Mouse (Mus musculus) left cerebral cortex, postnatal 14 days (tissue): Measurements from ENCODE around the gene Rexo1. TPM values are rescaled to one million over a fixed set of nuclear protein-coding genes. Genes with fewer than 3 reads are reported as not detected.
A peak's percentile ranks its signal among the peaks of the same experiment; 100 is the strongest.

ENCODE experiments used
- DNase-seq, 2 experiments: peaks; one replicate each; pipeline ENCODE4 v3.0.0; 2021 to 2022; ENCODE audit warnings: low spot score in 2 of 2, mixed read lengths in 1 of 2
- intact Hi-C: fragments of 180-260 bp; cut with DNase I; formaldehyde crosslinking; loops from one replicate; pipeline ENCODE4 v1.15.1; 2025
- total RNA-seq, 2 experiments: library from RNA; stranded (reverse); gene quantifications; 2 replicates each; pipeline ENCODE4 v1.2.3; 2021

The Rexo1 gene
- total RNA-seq, 2 experiments from 2014 or later: 44.5 to 46.3 TPM

DNA sequence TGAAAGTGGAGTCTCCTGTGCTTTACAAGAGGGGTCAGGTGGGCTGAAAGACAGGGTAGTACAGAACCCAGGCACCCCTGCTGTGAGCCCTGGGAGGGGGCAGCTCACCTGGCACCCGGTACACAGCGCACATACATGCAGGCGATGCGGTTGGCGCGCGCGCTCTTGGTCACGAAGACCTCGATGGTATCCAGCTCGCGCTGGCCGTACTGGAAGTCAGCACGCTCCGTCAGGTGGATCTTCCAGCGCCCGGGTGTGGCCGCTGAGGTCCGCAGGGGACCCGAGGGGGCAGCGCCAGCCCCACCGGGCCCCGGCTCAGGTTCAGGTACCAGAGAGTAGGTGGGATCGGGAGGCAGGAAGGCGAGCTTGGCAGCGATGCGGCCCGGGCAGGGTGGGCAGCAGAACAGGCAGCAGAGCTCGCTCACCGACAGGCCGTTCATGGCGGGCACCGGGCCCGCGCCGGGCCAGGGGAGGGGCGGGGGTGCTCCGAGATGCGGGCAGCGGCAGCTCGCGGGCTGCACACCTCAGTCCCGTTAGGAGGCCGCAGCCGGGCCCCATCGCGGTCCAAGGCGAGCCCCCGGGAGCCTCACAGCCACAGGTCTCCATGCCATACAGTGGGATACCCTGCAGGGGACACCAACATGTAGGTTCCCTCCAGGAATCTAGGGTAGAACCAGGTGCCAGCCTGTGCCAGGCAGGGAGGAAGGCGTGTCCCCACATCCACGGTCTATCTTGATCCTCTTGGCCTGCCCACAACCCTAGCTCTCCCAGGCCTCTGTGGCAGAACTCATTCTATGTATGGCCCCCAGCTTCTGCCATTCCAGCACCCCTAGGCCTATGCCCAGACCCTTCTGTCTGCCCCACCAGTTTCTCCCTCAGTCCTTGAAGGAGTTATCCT is 25.3 kb upstream of the Rexo1 start:
- intact Hi-C loops: no loop called here
- no peak for DNase-seq

- no peak for DNase-seq
- intact Hi-C loops: no loop called here
Observed at GRCm38 (mm10) chr10:80585581-80585980, 24.2 kb upstream of the Rexo1 start.

- intact Hi-C loops: no loop called here
- no peak for DNase-seq
Observed at GRCm38 (mm10) chr10:80584642-80585552, 23.5 kb upstream of the Rexo1 start.

DNA sequence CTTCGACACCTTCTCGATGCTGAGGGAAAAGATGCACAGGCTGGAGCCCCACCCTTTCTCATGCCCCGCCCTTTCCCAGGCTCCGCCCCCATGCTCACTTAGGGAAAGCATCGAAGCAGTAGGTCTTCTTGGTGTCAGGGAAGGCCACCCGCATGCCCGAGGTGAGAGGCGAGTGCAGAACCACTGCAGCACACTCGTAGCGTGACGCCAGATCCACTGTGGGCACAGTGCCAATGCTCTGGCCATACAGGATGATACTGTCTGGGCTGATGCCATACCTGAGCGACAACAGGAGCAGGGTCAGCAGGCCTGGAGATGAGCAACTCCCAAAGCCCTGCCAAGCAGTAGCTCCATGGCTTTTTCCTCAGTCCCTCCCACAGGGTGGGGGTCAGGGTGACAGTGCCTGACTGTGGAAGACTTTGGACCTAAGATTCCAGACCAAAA is 22.7 kb upstream of the Rexo1 start:
- intact Hi-C loops: no loop called here
- DNase-seq: no peak

DNA sequence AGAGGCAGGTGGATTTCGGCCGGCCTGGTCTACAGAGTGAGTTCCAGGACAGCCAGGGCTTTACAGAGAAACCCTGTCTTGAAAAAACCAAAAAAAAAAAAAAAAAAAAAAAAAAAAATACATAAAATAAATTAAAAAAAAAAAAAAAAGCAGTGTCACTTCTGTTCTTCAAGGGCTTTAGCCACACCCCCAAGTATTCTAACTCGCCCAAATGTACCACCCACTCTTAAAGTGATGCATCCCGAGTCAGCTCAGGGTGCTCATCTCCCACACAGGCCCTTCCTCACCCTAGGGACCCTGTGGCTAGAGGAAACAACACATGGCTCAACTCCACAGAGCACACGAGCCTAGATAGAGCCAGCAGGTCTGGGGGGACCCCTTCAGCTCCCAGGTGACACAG is 21.7 kb upstream of the Rexo1 start:
- DNase-seq: no peak
- intact Hi-C loops: no loop called here

GRCm38 (mm10) chr10:80578911-80579310 is 17.6 kb upstream of the Rexo1 start:
- intact Hi-C loops: loop anchor here (5.0 kb wide), 2 partner anchors 43 to 103 kb away; partner anchors contain the start of gene Csnk1g2
- DNase-seq: peak in 1 of 2 experiments; percentile 56

GRCm38 (mm10) chr10:80578131-80578750 is 16.9 kb upstream of the Rexo1 start:
- peak in 1 of 2 experiments; percentile 71 for DNase-seq
- intact Hi-C loops: loop anchor here (5.0 kb wide), 2 partner anchors 44 to 104 kb away; partner anchors contain the start of gene Csnk1g2

DNA sequence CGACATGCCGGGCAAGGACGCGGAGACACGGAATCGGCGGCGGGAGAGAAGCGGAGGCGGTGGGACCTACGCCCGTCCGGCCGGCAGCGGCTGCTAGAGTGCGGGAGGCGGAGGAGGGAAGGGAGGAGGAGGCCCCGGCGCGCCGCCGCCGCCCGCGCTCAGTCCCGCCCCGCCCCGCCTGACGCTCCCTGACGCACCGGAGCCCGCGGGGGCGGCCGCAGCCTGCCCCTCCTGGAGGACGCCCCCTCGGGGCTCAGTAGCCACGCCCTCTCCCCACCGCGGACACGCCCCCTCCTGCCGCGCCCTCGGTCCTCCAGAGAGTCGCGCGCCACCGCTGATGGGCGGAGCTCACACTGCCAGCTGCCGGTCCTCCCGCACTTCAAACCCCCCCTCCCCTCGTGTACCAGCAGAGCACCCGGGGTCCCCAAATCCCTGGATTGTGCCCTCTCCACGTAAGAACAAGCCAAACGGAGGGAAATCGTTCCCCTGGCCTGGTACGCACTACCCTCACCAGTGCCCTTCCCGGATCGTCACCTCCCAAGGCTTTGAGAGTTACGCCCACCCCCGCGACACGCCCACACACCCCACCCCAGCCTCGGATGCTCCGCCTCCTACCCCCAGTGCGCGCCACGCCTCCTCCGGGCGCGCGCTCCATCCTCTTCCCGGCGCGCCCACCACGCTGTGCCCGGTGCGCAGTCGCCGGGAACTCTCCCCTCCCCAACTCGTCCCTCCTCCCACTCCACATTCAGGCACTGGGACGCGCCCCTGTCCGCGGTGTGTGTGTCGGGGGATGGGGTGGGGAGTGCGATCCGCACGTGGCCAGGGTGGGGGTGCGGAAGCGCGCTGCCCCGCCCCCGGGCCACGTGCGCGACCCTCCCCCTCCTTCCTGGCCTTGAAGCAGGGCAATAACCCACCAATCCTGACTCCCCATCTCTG is 16.1 kb upstream of the Rexo1 start, which contains the start of gene Klf16:
Gene Klf16, minus strand, starts transcription at position 127 of the 936 bp plus-strand sequence.
- intact Hi-C loops: loop anchor here (5.0 kb wide), 2 partner anchors 45 to 105 kb away; partner anchors contain the start of gene Csnk1g2

GRCm38 (mm10) chr10:80576351-80577194 is 15.2 kb upstream of the Rexo1 start:
- DNase-seq: peak in 1 of 2 experiments; percentile 49

More for the DNA sequence above, 16.1 kb upstream of the Rexo1 start, which contains the start of gene Klf16:
- DNase-seq: peak; percentile 95

DNA sequence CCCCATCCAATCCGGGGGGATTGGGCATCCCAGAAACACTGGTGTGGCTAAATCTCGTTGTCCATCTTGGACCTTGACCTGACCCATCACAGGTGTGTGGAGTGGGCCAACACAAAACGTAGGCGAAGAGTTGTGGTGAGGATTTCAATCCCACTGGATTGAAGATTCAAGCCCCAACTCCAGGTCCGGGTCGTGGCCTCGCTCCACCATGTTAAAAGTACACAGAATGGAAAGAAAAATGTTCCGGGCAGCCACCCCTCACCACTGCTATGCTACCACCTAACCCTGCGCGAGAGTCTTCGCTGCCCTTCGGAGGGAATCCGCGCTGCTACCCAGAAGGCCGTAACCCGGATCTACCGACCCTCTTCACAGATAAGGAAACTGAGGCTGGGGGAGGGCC is 14.6 kb upstream of the Rexo1 start:
- intact Hi-C loops: loop anchor here (5.0 kb wide), 2 partner anchors 46 to 106 kb away; partner anchors contain the start of gene Csnk1g2
- no peak for DNase-seq

More at GRCm38 (mm10) chr10:80576351-80577194, 15.2 kb upstream of the Rexo1 start:
- intact Hi-C loops: loop anchor here (5.0 kb wide), 2 partner anchors 46 to 106 kb away; partner anchors contain the start of gene Csnk1g2

DNA sequence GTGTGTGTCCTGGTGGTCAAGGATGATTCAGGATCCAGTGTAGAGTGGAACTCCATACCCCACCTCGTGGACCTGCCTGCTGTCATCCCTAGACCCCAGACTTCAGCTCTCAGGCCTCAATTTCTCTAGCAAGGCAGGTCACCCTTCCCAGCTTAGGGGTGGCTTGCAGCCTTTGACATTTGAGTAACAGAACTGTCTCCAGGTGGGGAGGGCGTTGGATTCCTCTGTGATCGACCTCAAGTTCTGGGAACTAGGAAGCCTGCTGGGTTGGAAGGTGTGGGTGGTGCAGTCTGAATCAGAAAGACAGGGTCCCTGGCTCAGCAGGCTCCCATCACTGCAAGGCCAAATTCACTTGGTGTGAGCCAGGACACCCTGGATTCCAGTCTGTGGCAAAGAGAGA is 13.5 kb upstream of the Rexo1 start:
- intact Hi-C loops: loop anchor here (5.0 kb wide), 2 partner anchors 47 to 107 kb away; partner anchors contain the start of gene Csnk1g2

GRCm38 (mm10) chr10:80573944-80574343 is 12.6 kb upstream of the Rexo1 start:
- intact Hi-C loops: no loop called here
- DNase-seq: peak; percentile 58 to 80

More for the DNA sequence above, 13.5 kb upstream of the Rexo1 start:
- DNase-seq: no peak

DNA sequence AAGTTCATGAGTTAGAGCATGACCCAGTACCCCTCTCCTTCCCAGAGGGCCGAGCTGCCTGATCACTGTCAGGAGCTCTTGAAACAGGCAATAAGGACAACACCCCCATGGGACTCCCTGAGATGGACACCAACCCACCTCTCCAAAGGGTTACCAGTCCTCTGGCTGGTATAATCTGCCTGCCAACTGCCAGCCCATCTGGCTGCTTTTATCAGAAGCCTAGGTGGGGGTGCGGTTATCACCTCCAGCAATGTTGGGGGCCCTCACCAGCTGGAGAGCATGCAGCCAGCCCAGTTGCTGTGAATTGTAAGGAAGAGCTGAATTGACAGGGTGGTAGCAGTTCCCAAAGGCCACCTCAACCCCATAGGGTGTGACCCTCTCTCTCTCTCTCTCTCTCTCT is 11.1 kb upstream of the Rexo1 start:
- no peak for DNase-seq
- intact Hi-C loops: no loop called here

GRCm38 (mm10) chr10:80570871-80571836 is 9.8 kb upstream of the Rexo1 start:
- DNase-seq: no peak

GRCm38 (mm10) chr10:80570419-80570818 is 9.1 kb upstream of the Rexo1 start:
- intact Hi-C loops: no loop called here
- DNase-seq: no peak

More at GRCm38 (mm10) chr10:80570871-80571836, 9.8 kb upstream of the Rexo1 start:
- intact Hi-C loops: no loop called here

DNA sequence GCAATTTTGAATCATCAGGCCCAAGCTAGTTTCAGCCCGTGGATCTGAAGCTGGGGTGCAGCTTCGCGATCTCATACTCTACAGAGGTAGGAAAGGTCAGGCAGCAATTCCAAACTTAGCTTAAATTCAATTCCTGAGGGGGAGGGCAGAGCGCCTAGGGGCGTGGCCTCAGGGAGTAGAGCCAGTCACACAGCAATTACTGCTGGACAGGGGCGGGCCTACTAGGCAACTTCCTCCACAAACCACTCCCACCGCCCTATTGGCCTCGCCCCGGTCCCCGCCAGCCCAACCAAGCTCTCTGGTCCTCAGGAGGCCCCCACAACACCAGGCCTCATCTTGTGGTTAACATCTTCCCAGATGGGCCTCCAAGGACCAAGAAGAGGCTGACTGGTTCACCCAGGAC is 8.3 kb upstream of the Rexo1 start:
- intact Hi-C loops: no loop called here
- DNase-seq: no peak
